Mouse (Mus musculus) small intestine, adult 2 months (tissue): ENCODE measurements around the gene Zfp697.

Experiments
- CTCF ChIP-seq: fragments of 200-500 bp; IDR thresholded peaks from 2 replicates; pipeline ENCODE4 v1.5.1; 2012; ENCODE audit warnings: low read depth, mild to moderate bottlenecking, control low read depth, inconsistent platforms, low read length, moderate library complexity, mixed read lengths; ENCODE audit not compliant: insufficient replicate concordance, insufficient read length; ENCODE audit errors: extremely low read depth
- POLR2A ChIP-seq: fragments of 200-500 bp; IDR thresholded peaks from 2 replicates; pipeline ENCODE4 v1.6.1; 2012; ENCODE audit warnings: low read depth, mild to moderate bottlenecking, control low read depth, inconsistent platforms, low read length, moderate library complexity

DNA sequence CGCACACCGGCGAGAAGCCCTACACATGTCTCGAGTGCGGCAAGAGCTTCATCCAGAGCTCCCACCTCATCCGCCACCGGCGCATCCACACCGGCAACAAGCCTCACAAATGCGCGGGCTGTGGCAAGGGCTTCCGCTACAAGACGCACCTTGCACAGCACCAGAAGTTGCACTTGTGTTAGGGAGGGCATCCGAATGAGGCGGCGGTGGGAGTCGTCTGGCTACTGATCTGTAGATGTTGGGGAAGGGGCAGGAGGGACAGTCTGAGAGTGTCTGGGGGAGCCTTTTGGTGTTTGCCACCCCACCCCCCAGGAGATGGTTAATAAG is 46.2 kb downstream of the Zfp697 start:
- TF ChIP-seq POLR2A (no peak), CTCF (no peak)
